Mouse (Mus musculus): ENCODE data around the gene Qrfpr. TPM values are rescaled to one million over a fixed set of nuclear protein-coding genes. Genes with fewer than 3 reads are reported as not detected.

The Qrfpr gene
- not detected in 2 replicates for polyA plus RNA-seq (2012; rRNA removed)

- no peak for DNase-seq
- no peaks in the 10 kb centered on the region for H3K27me3 ChIP-seq (replicated peaks; ENCODE audit: control insufficient read depth, insufficient read depth, low read length)
- H3K36me3 ChIP-seq (ENCODE audit: control insufficient read depth, insufficient read depth, low read length), result no peaks in the 10 kb centered on the region
- H3K4me1 ChIP-seq (ENCODE audit: control insufficient read depth, insufficient read depth, low read length), result no peaks in the 10 kb centered on the region
- TF ChIP-seq POLR2A (IDR thresholded peaks at IDR 0.05; ENCODE audit: low read depth, low read length) (no peak), CTCF (conservative IDR thresholded peaks at IDR 0.05; ENCODE audit: insufficient read depth, insufficient read length, low read depth, low read length) (no peak)
- 14% methylated on average over 39 of the region's 39 CpGs for WGBS
- H3K27ac ChIP-seq (ENCODE audit: insufficient read depth, low read depth, low read length), result no peak within 1 kb of the TSS
- no peak within 1 kb of the TSS for H3K4me3 ChIP-seq (ENCODE audit: insufficient read depth, low read depth, low read length)
Observed at GRCm38 (mm10) chr3:36221743-36222682, at the start of gene Qrfpr. Qrfpr (minus strand) TSS chr3:36222313.

- 80% methylated on average over 11 of the region's 11 CpGs for WGBS
Observed at GRCm38 (mm10) chr3:36263873-36264272, 41.8 kb upstream of the Qrfpr start.

GRCm38 (mm10) chr3:36263265-36263664 lies 41.2 kb upstream of the Qrfpr start:
- no peak for DNase-seq
- Histone ChIP-seq H3K36me3 (ENCODE audit: control insufficient read depth, insufficient read depth, low read length) (no peaks in the 10 kb centered on the region), H3K27me3 (replicated peaks; ENCODE audit: control insufficient read depth, insufficient read depth, low read length) (no peaks in the 10 kb centered on the region), H3K4me3 (ENCODE audit: insufficient read depth, low read depth, low read length) (no peak overlapping the region), H3K27ac (ENCODE audit: insufficient read depth, low read depth, low read length) (no peak overlapping the region), H3K4me1 (ENCODE audit: control insufficient read depth, insufficient read depth, low read length) (no peaks in the 10 kb centered on the region)
- 69% methylated on average over 4 of the region's 4 CpGs for WGBS
- TF ChIP-seq CTCF (conservative IDR thresholded peaks at IDR 0.05; ENCODE audit: insufficient read depth, insufficient read length, low read depth, low read length) (no peak), POLR2A (IDR thresholded peaks at IDR 0.05; ENCODE audit: low read depth, low read length) (no peak)

More at GRCm38 (mm10) chr3:36263873-36264272, 41.8 kb upstream of the Qrfpr start:
- Histone ChIP-seq H3K27me3 (replicated peaks; ENCODE audit: control insufficient read depth, insufficient read depth, low read length) (no peaks in the 10 kb centered on the region), H3K4me3 (ENCODE audit: insufficient read depth, low read depth, low read length) (no peak overlapping the region), H3K36me3 (ENCODE audit: control insufficient read depth, insufficient read depth, low read length) (no peaks in the 10 kb centered on the region), H3K27ac (ENCODE audit: insufficient read depth, low read depth, low read length) (no peak overlapping the region), H3K4me1 (ENCODE audit: control insufficient read depth, insufficient read depth, low read length) (no peaks in the 10 kb centered on the region)
- TF ChIP-seq CTCF (conservative IDR thresholded peaks at IDR 0.05; ENCODE audit: insufficient read depth, insufficient read length, low read depth, low read length) (no peak), POLR2A (IDR thresholded peaks at IDR 0.05; ENCODE audit: low read depth, low read length) (no peak)
- DNase-seq, result no peak

GRCm38 (mm10) chr3:36250585-36250984 lies 28.5 kb upstream of the Qrfpr start:
- no peak overlapping the region for H3K27ac ChIP-seq (ENCODE audit: insufficient read depth, low read depth, low read length)
- H3K27me3 ChIP-seq (replicated peaks; ENCODE audit: control insufficient read depth, insufficient read depth, low read length), result no peaks in the 10 kb centered on the region
- H3K4me3 ChIP-seq (ENCODE audit: insufficient read depth, low read depth, low read length), result no peak overlapping the region
- WGBS, result 40% methylated on average over 5 of the region's 5 CpGs
- no peaks in the 10 kb centered on the region for H3K36me3 ChIP-seq (ENCODE audit: control insufficient read depth, insufficient read depth, low read length)
- no peaks in the 10 kb centered on the region for H3K4me1 ChIP-seq (ENCODE audit: control insufficient read depth, insufficient read depth, low read length)
- TF ChIP-seq CTCF (conservative IDR thresholded peaks at IDR 0.05; ENCODE audit: insufficient read depth, insufficient read length, low read depth, low read length), result no peak
- TF ChIP-seq POLR2A (IDR thresholded peaks at IDR 0.05; ENCODE audit: low read depth, low read length), result no peak
- DNase-seq, result no peak

- TF ChIP-seq CTCF (conservative IDR thresholded peaks at IDR 0.05; ENCODE audit: insufficient read depth, insufficient read length, low read depth, low read length), result no peak
- H3K27ac ChIP-seq (ENCODE audit: insufficient read depth, low read depth, low read length), result no peak overlapping the region
- 88% methylated on average over 2 of the region's 2 CpGs for WGBS
Observed at GRCm38 (mm10) chr3:36248446-36248845, 26.3 kb upstream of the Qrfpr start.

GRCm38 (mm10) chr3:36229941-36230340 lies 7.8 kb upstream of the Qrfpr start:
- no peaks in the 10 kb centered on the region for H3K4me1 ChIP-seq (ENCODE audit: control insufficient read depth, insufficient read depth, low read length)
- H3K36me3 ChIP-seq (ENCODE audit: control insufficient read depth, insufficient read depth, low read length), result no peaks in the 10 kb centered on the region
- no peak for DNase-seq
- WGBS, result 61% methylated on average over 2 of the region's 2 CpGs
- no peak overlapping the region for H3K4me3 ChIP-seq (ENCODE audit: insufficient read depth, low read depth, low read length)
- no peak for TF ChIP-seq CTCF (conservative IDR thresholded peaks at IDR 0.05; ENCODE audit: insufficient read depth, insufficient read length, low read depth, low read length)
- no peak for TF ChIP-seq POLR2A (IDR thresholded peaks at IDR 0.05; ENCODE audit: low read depth, low read length)
- no peaks in the 10 kb centered on the region for H3K27me3 ChIP-seq (replicated peaks; ENCODE audit: control insufficient read depth, insufficient read depth, low read length)
- no peak overlapping the region for H3K27ac ChIP-seq (ENCODE audit: insufficient read depth, low read depth, low read length)

More at GRCm38 (mm10) chr3:36248446-36248845, 26.3 kb upstream of the Qrfpr start:
- no peaks in the 10 kb centered on the region for H3K4me1 ChIP-seq (ENCODE audit: control insufficient read depth, insufficient read depth, low read length)
- H3K36me3 ChIP-seq (ENCODE audit: control insufficient read depth, insufficient read depth, low read length), result no peaks in the 10 kb centered on the region
- H3K27me3 ChIP-seq (replicated peaks; ENCODE audit: control insufficient read depth, insufficient read depth, low read length), result no peaks in the 10 kb centered on the region
- DNase-seq, result no peak
- H3K4me3 ChIP-seq (ENCODE audit: insufficient read depth, low read depth, low read length), result no peak overlapping the region

- DNase-seq, result no peak
- no peak overlapping the region for H3K4me3 ChIP-seq (ENCODE audit: insufficient read depth, low read depth, low read length)
- TF ChIP-seq CTCF (conservative IDR thresholded peaks at IDR 0.05; ENCODE audit: insufficient read depth, insufficient read length, low read depth, low read length) (no peak), POLR2A (IDR thresholded peaks at IDR 0.05; ENCODE audit: low read depth, low read length) (no peak)
- H3K4me1 ChIP-seq (ENCODE audit: control insufficient read depth, insufficient read depth, low read length), result no peaks in the 10 kb centered on the region
- no peaks in the 10 kb centered on the region for H3K36me3 ChIP-seq (ENCODE audit: control insufficient read depth, insufficient read depth, low read length)
- 90% methylated on average over 1 of the region's 1 CpGs for WGBS
- H3K27me3 ChIP-seq (replicated peaks; ENCODE audit: control insufficient read depth, insufficient read depth, low read length), result no peaks in the 10 kb centered on the region
- H3K27ac ChIP-seq (ENCODE audit: insufficient read depth, low read depth, low read length), result no peak overlapping the region
Observed at GRCm38 (mm10) chr3:36227246-36227645, 5.1 kb upstream of the Qrfpr start.
